Mouse (Mus musculus) MEL (cell line): ENCODE measurements around the gene Stard3nl. TPM values are rescaled to one million over a fixed set of nuclear protein-coding genes. Genes with fewer than 3 reads are reported as not detected.

Experiments
- DNase-seq: peaks from one replicate; pipeline ENCODE4 v3.0.0; 2011; ENCODE audit warnings: low read depth, low spot score
- H3K27ac ChIP-seq: 2 replicates; pipeline ENCODE4 v1.5.1; 2012; ENCODE audit warnings: low read depth, mild to moderate bottlenecking, control low read depth, low read length, moderate library complexity; ENCODE audit not compliant: control insufficient read depth
- H3K27me3 ChIP-seq, 2 experiments: fragments of 150-350 bp in 1 of 2; sonication (generic) in 1 of 2; 2 replicates each; pipeline ENCODE4 v1.6.1; 2012; ENCODE audit warnings: low read length in 2 of 2, mild to moderate bottlenecking in 2 of 2, improper control_type of control experiment in 1 of 2, moderate library complexity in 1 of 2; ENCODE audit not compliant: insufficient read depth in 2 of 2, control insufficient read depth in 1 of 2
- H3K36me3 ChIP-seq, 2 experiments: 2 replicates each; pipeline ENCODE4 v1.6.1; 2012 to 2014; ENCODE audit warnings: low read length in 2 of 2, improper control_type of control experiment in 1 of 2, inconsistent platforms in 1 of 2, mild to moderate bottlenecking in 1 of 2; ENCODE audit not compliant: insufficient read depth in 2 of 2, control insufficient read depth in 1 of 2
- H3K4me1 ChIP-seq, 2 experiments: fragments of 150-350 bp in 1 of 2; sonication (generic) in 1 of 2; 2 replicates each; pipeline ENCODE4 v1.6.1; 2012; ENCODE audit warnings: low read length in 2 of 2, improper control_type of control experiment in 1 of 2, mild to moderate bottlenecking in 1 of 2; ENCODE audit not compliant: insufficient read depth in 2 of 2, control insufficient read depth in 1 of 2
- H3K4me3 ChIP-seq, 2 experiments: fragments of 150-350 bp in 1 of 2; sonication (generic) in 1 of 2; 2 replicates each; pipeline ENCODE4 v1.5.1; 2012; ENCODE audit warnings: low read depth in 2 of 2, low read length in 2 of 2, mild to moderate bottlenecking in 2 of 2, moderate library complexity in 2 of 2, control low read depth in 1 of 2, improper control_type of control experiment in 1 of 2; ENCODE audit not compliant: control insufficient read depth in 1 of 2, insufficient read depth in 1 of 2
- H3K79me2 ChIP-seq: 2 replicates; pipeline ENCODE4 v1.6.1; 2012; ENCODE audit warnings: mild to moderate bottlenecking, low read length, moderate library complexity; ENCODE audit not compliant: control insufficient read depth, poor library complexity, insufficient read depth
- H3K9ac ChIP-seq: 2 replicates; pipeline ENCODE4 v1.6.1; 2012; ENCODE audit warnings: low read depth, mild to moderate bottlenecking, control low read depth, low read length, moderate library complexity; ENCODE audit not compliant: control insufficient read depth, poor library complexity, severe bottlenecking
- H3K9me3 ChIP-seq: fragments of 150-350 bp; sonication (generic); replicated peaks from 2 replicates; pipeline ENCODE4 v1.6.1; 2012; ENCODE audit warnings: mild to moderate bottlenecking, low read length, improper control_type of control experiment, moderate library complexity; ENCODE audit not compliant: insufficient read depth
- BHLHE40 ChIP-seq: IDR thresholded peaks from 2 replicates; pipeline ENCODE4 v1.6.1; 2012; ENCODE audit warnings: low read depth, mild to moderate bottlenecking, inconsistent platforms, low read length, improper control_type of control experiment, borderline replicate concordance
- CHD1 ChIP-seq: IDR thresholded peaks from 2 replicates; pipeline ENCODE4 v1.6.1; 2012; ENCODE audit warnings: low read depth, mild to moderate bottlenecking, inconsistent platforms, low read length, improper control_type of control experiment
- CTCF ChIP-seq, 3 experiments: IDR thresholded peaks in 2 of 3; conservative IDR thresholded peaks in 1 of 3; 2 replicates each; pipeline ENCODE4 v1.5.1; 2011 to 2012; ENCODE audit warnings: low read length in 3 of 3, low read depth in 2 of 3, mild to moderate bottlenecking in 2 of 3, improper control_type of control experiment in 1 of 3, inconsistent platforms in 1 of 3, mixed read lengths in 1 of 3, moderate library complexity in 1 of 3; ENCODE audit not compliant: control insufficient read depth in 1 of 3, insufficient read depth in 1 of 3, poor library complexity in 1 of 3, severe bottlenecking in 1 of 3
- E2F4 ChIP-seq: IDR thresholded peaks from 2 replicates; pipeline ENCODE4 v1.6.1; 2011; ENCODE audit warnings: low read depth, low read length, improper control_type of control experiment, borderline replicate concordance
- ELF1 ChIP-seq: IDR thresholded peaks from 2 replicates; pipeline ENCODE4 v1.6.1; 2014; ENCODE audit warnings: low read depth, mild to moderate bottlenecking, inconsistent platforms, low read length, improper control_type of control experiment, moderate library complexity
- GABPA ChIP-seq: IDR thresholded peaks from 2 replicates; pipeline ENCODE4 v1.6.1; 2012; ENCODE audit warnings: low read depth, mild to moderate bottlenecking, inconsistent platforms, low read length, improper control_type of control experiment, moderate library complexity
- GATA1 ChIP-seq: IDR thresholded peaks from 2 replicates; pipeline ENCODE4 v1.6.1; 2011; ENCODE audit warnings: low read depth, low read length, improper control_type of control experiment
- HCFC1 ChIP-seq: IDR thresholded peaks from 2 replicates; pipeline ENCODE4 v1.6.1; 2012; ENCODE audit warnings: low read depth, mild to moderate bottlenecking, inconsistent platforms, low read length, improper control_type of control experiment, moderate library complexity
- JUND ChIP-seq: IDR thresholded peaks from 2 replicates; pipeline ENCODE4 v1.6.1; 2011; ENCODE audit warnings: low read depth, mild to moderate bottlenecking, improper control_type of control experiment, low read length
- MAFK ChIP-seq: IDR thresholded peaks from 2 replicates; pipeline ENCODE4 v1.6.1; 2011; ENCODE audit warnings: low read depth, mild to moderate bottlenecking, low read length, improper control_type of control experiment, borderline replicate concordance
- MAX ChIP-seq: IDR thresholded peaks from 2 replicates; pipeline ENCODE4 v1.6.1; 2011; ENCODE audit warnings: low read length, improper control_type of control experiment
- MYB ChIP-seq: IDR thresholded peaks from 2 replicates; pipeline ENCODE4 v1.6.1; 2011; ENCODE audit warnings: mild to moderate bottlenecking, low read depth, low read length, improper control_type of control experiment
- NRF1 ChIP-seq: IDR thresholded peaks from 2 replicates; pipeline ENCODE4 v1.6.1; 2014; ENCODE audit warnings: low read depth, mild to moderate bottlenecking, inconsistent platforms, low read length, improper control_type of control experiment, moderate library complexity; ENCODE audit not compliant: poor library complexity, insufficient read depth, severe bottlenecking
- POLR2A ChIP-seq, 2 experiments: IDR thresholded peaks; 2 replicates each; pipeline ENCODE4 v1.6.1; 2011 to 2012; ENCODE audit warnings: low read length in 2 of 2, mild to moderate bottlenecking in 2 of 2, control low read depth in 1 of 2, improper control_type of control experiment in 1 of 2, low read depth in 1 of 2, moderate library complexity in 1 of 2; ENCODE audit not compliant: control insufficient read depth in 1 of 2, insufficient read depth in 1 of 2, poor library complexity in 1 of 2
- POLR2AphosphoS2 ChIP-seq: IDR thresholded peaks from 2 replicates; pipeline ENCODE4 v1.6.1; 2011; ENCODE audit warnings: low read length, improper control_type of control experiment
- SIN3A ChIP-seq: IDR thresholded peaks from 2 replicates; pipeline ENCODE4 v1.6.1; 2012; ENCODE audit warnings: low read length, improper control_type of control experiment, inconsistent platforms
- TAL1 ChIP-seq: IDR thresholded peaks from 2 replicates; pipeline ENCODE4 v1.6.1; 2012; ENCODE audit warnings: mild to moderate bottlenecking, inconsistent platforms, low read length, moderate library complexity, mixed read lengths
- TBP ChIP-seq: IDR thresholded peaks from 2 replicates; pipeline ENCODE4 v1.8.0; 2011; ENCODE audit warnings: low read depth, low read length, improper control_type of control experiment
- USF2 ChIP-seq, 2 experiments: IDR thresholded peaks; 2 replicates each; pipeline ENCODE4 v1.6.1; 2011 to 2012; ENCODE audit warnings: improper control_type of control experiment in 2 of 2, low read length in 2 of 2, borderline replicate concordance in 1 of 2, inconsistent platforms in 1 of 2, low read depth in 1 of 2, mild to moderate bottlenecking in 1 of 2; ENCODE audit not compliant: insufficient read depth in 1 of 2
- ZMIZ1 ChIP-seq: IDR thresholded peaks from 2 replicates; pipeline ENCODE4 v1.6.1; 2012; ENCODE audit warnings: low read depth, mild to moderate bottlenecking, inconsistent platforms, low read length, improper control_type of control experiment, moderate library complexity
- ZNF384 ChIP-seq: IDR thresholded peaks from 2 replicates; pipeline ENCODE4 v1.6.1; 2012; ENCODE audit warnings: low read depth, mild to moderate bottlenecking, inconsistent platforms, low read length, improper control_type of control experiment
- polyA plus RNA-seq, 2 experiments: library from polyadenylated mRNA; stranded (reverse) in 1 of 2; unstranded in 1 of 2; fragments of >175 nt in 1 of 2; fragments of >200 nt in 1 of 2; gene quantifications; 2 replicates each; pipeline versions ENCODE4 v1.2.1 to v1.2.4; 2012; ENCODE audit warnings: low replicate concordance in 2 of 2, low read depth in 1 of 2; ENCODE audit not compliant: insufficient read length in 2 of 2, insufficient read depth in 1 of 2, missing spikeins in 1 of 2
- total RNA-seq: library from RNA; depleted of rRNA; stranded (reverse); fragments of 300-350 nt; gene quantifications from 2 replicates; pipeline ENCODE4 v1.2.3, GENCODE M21; 2012

The Stard3nl gene
- total and polyA plus RNA-seq, 3 experiments: 16.1 to 22.9 TPM; not detected in 1

- Histone ChIP-seq H3K27me3 (peaks cover 1 to 3% of the 10 kb centered on the region in 2 experiments; a peak in 2 of 4 replicates), H3K9me3 (no peaks in the 10 kb centered on the region), H3K4me1 (no peaks in the 10 kb centered on the region), H3K36me3 (no peaks in the 10 kb centered on the region), H3K4me3 (no peak overlapping the region), H3K27ac (no peak overlapping the region), H3K9ac (no peak overlapping the region), H3K79me2 (no peaks in the 10 kb centered on the region)
- TF ChIP-seq JUND: no peak
- no peak for TF ChIP-seq MYB
- TF ChIP-seq ZNF384: no peak
- TF ChIP-seq POLR2AphosphoS2: no peak
- TF ChIP-seq MAFK: no peak
- TF ChIP-seq USF2 (IDR thresholded peaks at IDR 0.05; ENCODE audit: borderline replicate concordance in 1 of 2, insufficient read depth in 1 of 2, low read depth in 1 of 2, low read length in 2 of 2): no peak
- no peak for TF ChIP-seq GATA1
- TF ChIP-seq POLR2A (IDR thresholded peaks at IDR 0.05; ENCODE audit: control insufficient read depth in 1 of 2, insufficient read depth in 1 of 2, low read depth in 1 of 2, low read length in 2 of 2, poor library complexity in 1 of 2): no peak
- no peak for TF ChIP-seq ZMIZ1
- TF ChIP-seq SIN3A: no peak
- no peak for TF ChIP-seq CHD1
- TF ChIP-seq CTCF (IDR thresholded peaks at IDR 0.05 in 2 of 3, conservative IDR thresholded peaks at IDR 0.05 in 1 of 3; ENCODE audit: control insufficient read depth in 1 of 3, insufficient read depth in 1 of 3, low read depth in 2 of 3, low read length in 3 of 3, poor library complexity in 1 of 3, severe bottlenecking in 1 of 3): no peak
- TF ChIP-seq TBP: no peak
- no peak for TF ChIP-seq NRF1
- no peak for TF ChIP-seq GABPA
- TF ChIP-seq E2F4: no peak
- no peak for TF ChIP-seq ELF1
- TF ChIP-seq BHLHE40: no peak
- TF ChIP-seq MAX: no peak
- no peak for DNase-seq
These were observed 22.4 kb upstream of the Stard3nl start for GRCm38 (mm10) chr13:19417885-19418521.

DNA sequence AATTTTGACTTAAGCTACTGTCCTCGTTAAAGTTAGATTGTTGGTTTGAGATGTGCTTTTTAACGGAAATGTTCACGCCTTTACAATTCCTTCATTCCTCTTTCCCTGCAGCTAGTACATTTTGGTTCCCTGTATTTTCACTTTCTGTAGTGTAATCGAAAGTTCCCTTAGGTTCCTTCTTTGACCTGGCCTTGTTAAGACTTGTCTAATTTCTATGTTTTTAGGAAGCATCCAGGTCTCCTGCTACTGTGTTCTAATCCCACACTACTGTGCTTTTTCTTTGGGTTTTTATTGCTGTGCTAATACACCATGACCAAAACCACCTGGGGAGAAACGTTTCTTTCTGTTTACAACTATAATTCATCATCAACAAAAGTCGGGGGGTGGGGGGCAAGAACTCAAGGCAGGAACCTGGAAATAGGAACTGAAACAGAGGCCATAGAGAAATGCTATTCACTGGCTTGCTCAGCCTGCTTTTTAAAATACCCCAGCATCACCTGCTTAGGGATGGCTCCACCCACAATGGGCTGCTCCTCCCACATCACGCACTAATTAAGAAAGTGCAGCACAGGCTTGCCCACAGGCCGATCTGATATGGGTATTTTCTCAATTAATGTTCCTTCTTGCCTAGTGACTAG lies 20.4 kb upstream of the Stard3nl start:
- Histone ChIP-seq H3K4me3 (no peak overlapping the region), H3K4me1 (no peaks in the 10 kb centered on the region), H3K79me2 (no peaks in the 10 kb centered on the region), H3K27ac (no peak overlapping the region), H3K9ac (no peak overlapping the region), H3K27me3 (peaks cover 0 to 1% of the 10 kb centered on the region in 2 experiments; a peak in 1 of 4 replicates), H3K36me3 (no peaks in the 10 kb centered on the region)
- TF ChIP-seq HCFC1 (no peak), TAL1 (no peak), POLR2AphosphoS2 (no peak)
- TF ChIP-seq, all 39 proteins: peak for 0
- no peak for DNase-seq
- no peaks in the 10 kb centered on the region for H3K9me3 ChIP-seq
